Mouse (Mus musculus): ENCODE results near the gene Thpo. TPM values are rescaled to one million over a fixed set of nuclear protein-coding genes. Genes with fewer than 3 reads are reported as not detected.

The Thpo gene
- total RNA-seq (2021): 1 to 10 TPM; 2.1 to 3.0 TPM
- long read RNA-seq, experiment 1, partial matches to known transcripts: 0 of 3 reads
- long read RNA-seq, experiment 1, other reads (novel, unspliced or antisense): 2 of 3 reads
- long read RNA-seq, experiment 2, partial matches to known transcripts: 0 of 3 reads
- long read RNA-seq, experiment 2, other reads (novel, unspliced or antisense): 3 of 3 reads

GRCm38 (mm10) chr16:20733731-20734730, at the start of gene Thpo:
Gene Thpo, minus strand, starts transcription at chr16:20734511.
- no peak for DNase-seq

GRCm38 (mm10) chr16:20783891-20784290, 49.6 kb upstream of the Thpo start:
- DNase-seq: no peak

GRCm38 (mm10) chr16:20781101-20781630, 46.9 kb upstream of the Thpo start:
- no peak for DNase-seq

GRCm38 (mm10) chr16:20779846-20780245, 45.5 kb upstream of the Thpo start:
- no peak for DNase-seq

- DNase-seq: no peak
These were observed 40.7 kb upstream of the Thpo start for GRCm38 (mm10) chr16:20775021-20775420.

- DNase-seq: no peak
These were observed 30.9 kb upstream of the Thpo start for GRCm38 (mm10) chr16:20765244-20765643.

- no peak for DNase-seq
These were observed 27.4 kb upstream of the Thpo start for GRCm38 (mm10) chr16:20761681-20762080.

GRCm38 (mm10) chr16:20757385-20757784, 23.1 kb upstream of the Thpo start:
- DNase-seq: no peak

GRCm38 (mm10) chr16:20756052-20756451, 21.7 kb upstream of the Thpo start:
- no peak for DNase-seq

- DNase-seq: no peak
These were observed 16.2 kb upstream of the Thpo start for GRCm38 (mm10) chr16:20750518-20750917.

GRCm38 (mm10) chr16:20746641-20747040, 12.3 kb upstream of the Thpo start:
- DNase-seq: peak; percentile 81

GRCm38 (mm10) chr16:20739845-20740244, 5.5 kb upstream of the Thpo start:
- DNase-seq: no peak

- no peak for DNase-seq
These were observed 2.5 kb upstream of the Thpo start for GRCm38 (mm10) chr16:20736823-20737222.

GRCm38 (mm10) chr16:20736168-20736567, 1.9 kb upstream of the Thpo start:
- DNase-seq: no peak

GRCm38 (mm10) chr16:20735651-20736050, 1.3 kb upstream of the Thpo start:
- DNase-seq: no peak

GRCm38 (mm10) chr16:20732925-20733730, 1.2 kb downstream of the Thpo start, which contains the start of gene Chrd:
Gene Chrd, plus strand, starts transcription at chr16:20733127.
- DNase-seq: peak; percentile 82

GRCm38 (mm10) chr16:20732251-20732924, 1.9 kb downstream of the Thpo start:
- DNase-seq: no peak

GRCm38 (mm10) chr16:20731688-20732087, 2.6 kb downstream of the Thpo start:
- no peak for DNase-seq

GRCm38 (mm10) chr16:20730293-20730711, 4.0 kb downstream of the Thpo start:
- DNase-seq: no peak

GRCm38 (mm10) chr16:20726384-20726783, 7.9 kb downstream of the Thpo start:
- no peak for DNase-seq

GRCm38 (mm10) chr16:20725750-20726149, 8.6 kb downstream of the Thpo start:
- DNase-seq: no peak

GRCm38 (mm10) chr16:20725321-20725720, 9.0 kb downstream of the Thpo start:
- DNase-seq: no peak
